Mouse (Mus musculus): ENCODE results near the gene Serpinb12. TPM values are rescaled to one million over a fixed set of nuclear protein-coding genes. Genes with fewer than 3 reads are reported as not detected.

Serpinb12 gene
- polyA plus RNA-seq, 1 experiment from 2014 or later: not detected

GRCm38 (mm10) chr1:107006316-107006715, 72.1 kb downstream of the Serpinb12 start:
- Histone ChIP-seq H3K4me3 (no peak overlapping the region), H3K4me2 (no peak overlapping the region), H3K27me3 (no peaks in the 10 kb centered on the region), H3K36me3 (ENCODE audit: poor library complexity, severe bottlenecking) (no peaks in the 10 kb centered on the region), H3K9me3 (replicated peaks) (no peaks in the 10 kb centered on the region), H3K4me1 (no peaks in the 10 kb centered on the region), H3K27ac (no peak overlapping the region), H3K9ac (no peak overlapping the region)
- ATAC-seq: no peak
- 73% methylated on average over 3 of the region's 3 CpGs for WGBS

Other genes with a start within 250 kb of the Serpinb12 start
- gene Bcl2, start 220.2 kb upstream of the Serpinb12 start, polyA plus RNA-seq (2015; fragmentation: Nextera tagmentation; extraction: Ambion mirVana): 10.0 and 10.5 TPM in 2 replicates
- gene Kdsr, start 174.7 kb upstream of the Serpinb12 start, polyA plus RNA-seq (2015; fragmentation: Nextera tagmentation; extraction: Ambion mirVana): 10.1 and 11.5 TPM in 2 replicates
- 51.6 and 55.2 TPM in 2 replicates for gene Vps4b, start 137.7 kb upstream of the Serpinb12 start, polyA plus RNA-seq (2015; fragmentation: Nextera tagmentation; extraction: Ambion mirVana)
- not detected in 2 replicates for gene Serpinb5, start 73.3 kb upstream of the Serpinb12 start, polyA plus RNA-seq (2015; fragmentation: Nextera tagmentation; extraction: Ambion mirVana)
- not detected in 2 replicates for gene Serpinb13, start 46.5 kb downstream of the Serpinb12 start, polyA plus RNA-seq (2015; fragmentation: Nextera tagmentation; extraction: Ambion mirVana)
- gene Serpinb3a, start 117.9 kb downstream of the Serpinb12 start, polyA plus RNA-seq (2015; fragmentation: Nextera tagmentation; extraction: Ambion mirVana): not detected in 2 replicates
- not detected in 2 replicates for gene Serpinb3d, start 149.1 kb downstream of the Serpinb12 start, polyA plus RNA-seq (2015; fragmentation: Nextera tagmentation; extraction: Ambion mirVana)

Measured in forebrain, embryonic 13.5 days (tissue).